Mouse (Mus musculus) testis, postnatal 14 days (tissue): ENCODE results near the gene Inpp1.
A peak's percentile ranks its signal among the peaks of the same experiment; 100 is the strongest.
"Not testable (repeated sequence)": the region's sequence is repeated elsewhere in the genome, so short reads cannot be mapped to it uniquely, and the experiment has no call there.

Experiments
- DNase-seq: peaks from one replicate; pipeline ENCODE4 v3.0.0; 2021; ENCODE audit warnings: low spot score

Gene Inpp1

GRCm38 (mm10) chr1:52816910-52817812, at the start of gene Inpp1:
Gene Inpp1 (minus strand): TSS chr1:52817688.
- DNase-seq: peak; percentile 61

- no peak for DNase-seq
Observed at GRCm38 (mm10) chr1:52866007-52866406, 48.5 kb upstream of the Inpp1 start.

- DNase-seq: no peak
Observed at GRCm38 (mm10) chr1:52864220-52864619, 46.7 kb upstream of the Inpp1 start.

GRCm38 (mm10) chr1:52855904-52856601, 38.6 kb upstream of the Inpp1 start:
- DNase-seq: no peak

- DNase-seq: not testable (repeated sequence)
Observed at GRCm38 (mm10) chr1:52854029-52854428, 36.5 kb upstream of the Inpp1 start.

- no peak for DNase-seq
Observed at GRCm38 (mm10) chr1:52849422-52849821, 31.9 kb upstream of the Inpp1 start.

GRCm38 (mm10) chr1:52846556-52846955, 29.1 kb upstream of the Inpp1 start:
- no peak for DNase-seq

GRCm38 (mm10) chr1:52844782-52845665, 27.5 kb upstream of the Inpp1 start, which contains the start of gene Hibch:
Gene Hibch (plus strand): TSS chr1:52844929.
- DNase-seq: peak; percentile 97

- no peak for DNase-seq
Observed at GRCm38 (mm10) chr1:52844354-52844753, 26.9 kb upstream of the Inpp1 start.

GRCm38 (mm10) chr1:52839099-52839498, 21.6 kb upstream of the Inpp1 start:
- DNase-seq: no peak

- no peak for DNase-seq
Observed at GRCm38 (mm10) chr1:52817813-52818147, 292 bp upstream of the Inpp1 start.

- DNase-seq: no peak
Observed at GRCm38 (mm10) chr1:52816232-52816891, 1.1 kb downstream of the Inpp1 start.

- no peak for DNase-seq
Observed at GRCm38 (mm10) chr1:52808456-52808855, 9.0 kb downstream of the Inpp1 start.

GRCm38 (mm10) chr1:52805041-52805440, 12.4 kb downstream of the Inpp1 start:
- DNase-seq: no peak

GRCm38 (mm10) chr1:52802406-52802975, 15.0 kb downstream of the Inpp1 start:
- DNase-seq: no peak

GRCm38 (mm10) chr1:52801651-52802050, 15.8 kb downstream of the Inpp1 start:
- DNase-seq: no peak

- no peak for DNase-seq
Observed at GRCm38 (mm10) chr1:52800340-52800740, 17.1 kb downstream of the Inpp1 start.

GRCm38 (mm10) chr1:52799772-52800171, 17.7 kb downstream of the Inpp1 start:
- no peak for DNase-seq

- DNase-seq: no peak
Observed at GRCm38 (mm10) chr1:52799056-52799726, 18.3 kb downstream of the Inpp1 start.

- DNase-seq: no peak
Observed at GRCm38 (mm10) chr1:52795927-52796326, 21.6 kb downstream of the Inpp1 start.

GRCm38 (mm10) chr1:52793692-52794091, 23.8 kb downstream of the Inpp1 start:
- DNase-seq: no peak
